Mouse (Mus musculus) intestine, embryonic 14.5 days (tissue): ENCODE measurements around the gene Tbc1d21. TPM values are rescaled to one million over a fixed set of nuclear protein-coding genes. Genes with fewer than 3 reads are reported as not detected.
A peak's percentile ranks its signal among the peaks of the same experiment; 100 is the strongest.

Experiments
- ATAC-seq: fragments of 200-750 bp; cut with Nextera tagmentation; replicated peaks from 2 replicates; pipeline ENCODE4 v1.8.0; 2017; ENCODE audit warnings: low read depth, moderate number of reproducible peaks, moderate TSS enrichment, moderate library complexity; ENCODE audit not compliant: low FRiP score, low TSS enrichment
- DNase-seq: peaks from one replicate; pipeline ENCODE4 v3.0.0-alpha.2; 2018; ENCODE audit warnings: low spot score
- H3K27ac ChIP-seq: fragments of 300-500 bp; sonication (generic); 2 replicates; pipeline ENCODE4 v1.5.1; 2014; ENCODE audit warnings: low read depth, mild to moderate bottlenecking, control low read depth
- H3K27me3 ChIP-seq: fragments of 300-500 bp; sonication (generic); replicated peaks from 2 replicates; pipeline ENCODE4 v1.6.1; 2014; ENCODE audit warnings: low read length, control low read depth; ENCODE audit not compliant: control insufficient read depth, insufficient read depth
- H3K36me3 ChIP-seq: fragments of 300-500 bp; sonication (generic); 2 replicates; pipeline ENCODE4 v1.6.1; 2014; ENCODE audit warnings: low read length, control low read depth; ENCODE audit not compliant: control insufficient read depth, insufficient read depth
- H3K4me1 ChIP-seq: fragments of 300-500 bp; sonication (generic); replicated peaks from 2 replicates; pipeline ENCODE4 v1.6.1; 2014; ENCODE audit warnings: low read length, control low read depth, mixed read lengths; ENCODE audit not compliant: control insufficient read depth, insufficient read depth
- H3K4me2 ChIP-seq: fragments of 300-500 bp; sonication (generic); 2 replicates; pipeline ENCODE4 v1.6.1; 2014; ENCODE audit warnings: low read length
- H3K4me3 ChIP-seq: fragments of 300-500 bp; sonication (generic); 2 replicates; pipeline ENCODE4 v1.5.1; 2014; ENCODE audit warnings: low read depth, low read length, control low read depth, mixed read lengths
- H3K9ac ChIP-seq: fragments of 300-500 bp; sonication (generic); 2 replicates; pipeline ENCODE4 v1.6.1; 2014; ENCODE audit warnings: mild to moderate bottlenecking, low read length
- H3K9me3 ChIP-seq: fragments of 300-500 bp; sonication (generic); 2 replicates; pipeline ENCODE4 v1.6.1; 2016; ENCODE audit warnings: low read length, control low read depth; ENCODE audit not compliant: control insufficient read depth
- WGBS: fragments of 180-500 bp; shearing (Covaris S2); extraction: QIAGEN DNeasy Blood & Tissue Kit; methylation state at CpG from one replicate; pipeline ENCODE4 v1.1.7; 2014; 5-methylcytosine and 5-hydroxymethylcytosine counted together
- polyA plus RNA-seq: library from polyadenylated mRNA; unstranded; fragments of >200 nt; fragmentation: Nextera tagmentation; extraction: Ambion mirVana; gene quantifications from 2 replicates; pipeline ENCODE4 v1.2.1, GENCODE M21; 2014

Gene Tbc1d21
- polyA plus RNA-seq, 1 experiment from 2014 or later = not detected

GRCm38 (mm10) chr9:58355262-58356050, 14.8 kb downstream of the Tbc1d21 start:
- DNase-seq (no peak), ATAC-seq (no peak)
- no peaks in the 10 kb centered on the region for H3K36me3 ChIP-seq
- H3K4me3 ChIP-seq = no peak overlapping the region
- 22% methylated on average over 6 of the region's 6 CpGs for WGBS
- no peaks in the 10 kb centered on the region for H3K9me3 ChIP-seq
- no peak overlapping the region for H3K9ac ChIP-seq
- no peak overlapping the region for H3K4me2 ChIP-seq
- H3K27ac ChIP-seq = no peak overlapping the region
- no peaks in the 10 kb centered on the region for H3K27me3 ChIP-seq
- H3K4me1 ChIP-seq = no peaks in the 10 kb centered on the region

GRCm38 (mm10) chr9:58354701-58355100, 15.6 kb downstream of the Tbc1d21 start:
- ATAC-seq (no peak), DNase-seq (no peak)
- H3K4me1 ChIP-seq = no peaks in the 10 kb centered on the region
- H3K9me3 ChIP-seq = no peaks in the 10 kb centered on the region
- no peak overlapping the region for H3K4me2 ChIP-seq
- H3K27ac ChIP-seq = no peak overlapping the region
- no peak overlapping the region for H3K9ac ChIP-seq
- no peaks in the 10 kb centered on the region for H3K27me3 ChIP-seq
- no peak overlapping the region for H3K4me3 ChIP-seq
- WGBS = 78% methylated on average over 6 of the region's 6 CpGs
- H3K36me3 ChIP-seq = no peaks in the 10 kb centered on the region

GRCm38 (mm10) chr9:58353224-58353623, 17.0 kb downstream of the Tbc1d21 start:
- Histone ChIP-seq H3K9ac (no peak overlapping the region), H3K27ac (no peak overlapping the region), H3K9me3 (no peaks in the 10 kb centered on the region), H3K4me3 (no peak overlapping the region), H3K27me3 (no peaks in the 10 kb centered on the region), H3K4me1 (no peaks in the 10 kb centered on the region), H3K36me3 (no peaks in the 10 kb centered on the region), H3K4me2 (no peak overlapping the region)
- DNase-seq (no peak), ATAC-seq (no peak)
- 80% methylated on average over 6 of the region's 6 CpGs for whole genome bisulfite sequencing

GRCm38 (mm10) chr9:58347795-58348194, 22.5 kb downstream of the Tbc1d21 start:
- Histone ChIP-seq H3K9me3 (no peaks in the 10 kb centered on the region), H3K9ac (no peak overlapping the region), H3K4me1 (peaks cover 8% of the 10 kb centered on the region), H3K27ac (no peak overlapping the region), H3K4me2 (no peak overlapping the region), H3K27me3 (no peaks in the 10 kb centered on the region), H3K36me3 (no peaks in the 10 kb centered on the region), H3K4me3 (no peak overlapping the region)
- ATAC-seq (no peak), DNase-seq (no peak)
- WGBS = 90% methylated on average over 6 of the region's 6 CpGs

GRCm38 (mm10) chr9:58346498-58346897, 23.8 kb downstream of the Tbc1d21 start:
- DNase-seq (peak; percentile 58), ATAC-seq (no peak)
- 19% methylated on average over 10 of the region's 10 CpGs for WGBS
- H3K9ac ChIP-seq = no peak overlapping the region
- no peaks in the 10 kb centered on the region for H3K36me3 ChIP-seq
- no peaks in the 10 kb centered on the region for H3K27me3 ChIP-seq
- H3K4me2 ChIP-seq = peak overlapping the region; percentile 16; the same call in 1 of the 2 replicates
- peaks cover 8% of the 10 kb centered on the region for H3K4me1 ChIP-seq
- no peak overlapping the region for H3K27ac ChIP-seq
- H3K4me3 ChIP-seq = no peak overlapping the region
- H3K9me3 ChIP-seq = no peaks in the 10 kb centered on the region

GRCm38 (mm10) chr9:58345963-58346362, 24.3 kb downstream of the Tbc1d21 start:
- no peak overlapping the region for H3K4me2 ChIP-seq
- 48% methylated on average over 7 of the region's 7 CpGs for WGBS
- H3K9ac ChIP-seq = no peak overlapping the region
- peaks cover 8% of the 10 kb centered on the region for H3K4me1 ChIP-seq
- H3K27me3 ChIP-seq = no peaks in the 10 kb centered on the region
- no peaks in the 10 kb centered on the region for H3K36me3 ChIP-seq
- H3K9me3 ChIP-seq = no peaks in the 10 kb centered on the region
- no peak overlapping the region for H3K27ac ChIP-seq
- DNase-seq (no peak), ATAC-seq (no peak)
- H3K4me3 ChIP-seq = no peak overlapping the region

GRCm38 (mm10) chr9:58341795-58342194, 28.5 kb downstream of the Tbc1d21 start:
- no peaks in the 10 kb centered on the region for H3K36me3 ChIP-seq
- 91% methylated on average over 1 of the region's 1 CpGs for WGBS
- H3K27ac ChIP-seq = no peak overlapping the region
- no peak overlapping the region for H3K4me3 ChIP-seq
- no peaks in the 10 kb centered on the region for H3K27me3 ChIP-seq
- no peak for ATAC-seq
- H3K4me2 ChIP-seq = no peak overlapping the region
- peaks cover 8% of the 10 kb centered on the region for H3K4me1 ChIP-seq
- DNase-seq = no peak
- no peaks in the 10 kb centered on the region for H3K9me3 ChIP-seq
- no peak overlapping the region for H3K9ac ChIP-seq

GRCm38 (mm10) chr9:58336650-58337281, 33.5 kb downstream of the Tbc1d21 start:
- Histone ChIP-seq H3K4me2 (no peak overlapping the region), H3K4me3 (no peak overlapping the region), H3K27me3 (no peaks in the 10 kb centered on the region), H3K4me1 (no peaks in the 10 kb centered on the region), H3K9ac (no peak overlapping the region), H3K27ac (no peak overlapping the region), H3K36me3 (no peaks in the 10 kb centered on the region), H3K9me3 (no peaks in the 10 kb centered on the region)
- 61% methylated on average over 8 of the region's 8 CpGs for WGBS
- ATAC-seq (no peak), DNase-seq (no peak)

GRCm38 (mm10) chr9:58331276-58331675, 39.0 kb downstream of the Tbc1d21 start:
- H3K27me3 ChIP-seq = no peaks in the 10 kb centered on the region
- no peaks in the 10 kb centered on the region for H3K4me1 ChIP-seq
- DNase-seq (no peak), ATAC-seq (no peak)
- no peak overlapping the region for H3K4me3 ChIP-seq
- H3K4me2 ChIP-seq = no peak overlapping the region
- H3K9me3 ChIP-seq = no peaks in the 10 kb centered on the region
- no peak overlapping the region for H3K9ac ChIP-seq
- 67% methylated on average over 3 of the region's 3 CpGs for WGBS
- H3K36me3 ChIP-seq = no peaks in the 10 kb centered on the region
- no peak overlapping the region for H3K27ac ChIP-seq
